Mouse (Mus musculus): Measurements from ENCODE around the gene Acp1. TPM values are rescaled to one million over a fixed set of nuclear protein-coding genes. Genes with fewer than 3 reads are reported as not detected.

Gene Acp1
- 94.4 TPM for polyA plus RNA-seq (2014; fragmentation: Illumina TruSeq; extraction: RNeasy Lipid Tissue Mini Kit (QIAGEN cat#74804))

DNA sequence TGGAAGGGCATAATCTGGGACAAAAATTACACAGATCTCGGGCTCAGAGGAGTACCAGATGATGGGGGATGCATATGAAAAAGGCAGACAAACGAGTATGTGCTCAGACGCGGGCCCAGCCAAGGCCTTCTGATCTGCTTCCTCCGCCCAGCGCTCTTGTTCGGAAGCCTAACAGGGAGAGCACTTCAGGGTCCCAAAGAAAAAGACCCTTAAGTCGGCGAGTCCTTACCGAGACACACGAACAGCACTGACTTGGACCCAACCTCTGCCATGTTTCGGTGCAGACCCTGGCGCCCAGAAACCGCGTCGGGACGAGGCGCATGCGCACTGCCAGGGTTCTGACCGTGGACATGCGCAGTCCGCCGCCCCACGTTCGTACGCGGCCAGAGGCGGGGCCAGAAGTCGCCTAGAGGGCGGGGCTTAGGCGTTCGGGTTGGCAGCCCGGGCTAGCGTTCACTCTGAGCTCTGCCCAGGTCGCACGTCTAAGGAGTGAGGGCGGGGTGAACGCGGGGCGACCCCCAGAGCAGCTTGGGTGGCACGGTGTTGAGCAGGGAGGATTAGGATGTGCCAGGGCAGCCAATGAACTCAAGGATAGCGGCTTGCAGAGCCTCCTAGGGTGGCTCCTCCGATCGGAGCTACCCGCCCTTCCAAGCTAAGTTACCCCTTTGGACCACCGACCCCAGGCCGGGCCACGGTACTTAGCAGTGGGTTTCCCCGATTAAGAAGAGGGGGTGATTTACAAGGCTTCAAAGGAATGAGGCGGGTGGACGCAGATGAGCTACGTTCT, at the start of gene Acp1, which contains the start of gene Sh3yl1:
Acp1 (minus strand) TSS at position 329 of the 787 bp plus-strand sequence.
Sh3yl1 (plus strand) TSS at position 408 of the 787 bp plus-strand sequence.

DNA sequence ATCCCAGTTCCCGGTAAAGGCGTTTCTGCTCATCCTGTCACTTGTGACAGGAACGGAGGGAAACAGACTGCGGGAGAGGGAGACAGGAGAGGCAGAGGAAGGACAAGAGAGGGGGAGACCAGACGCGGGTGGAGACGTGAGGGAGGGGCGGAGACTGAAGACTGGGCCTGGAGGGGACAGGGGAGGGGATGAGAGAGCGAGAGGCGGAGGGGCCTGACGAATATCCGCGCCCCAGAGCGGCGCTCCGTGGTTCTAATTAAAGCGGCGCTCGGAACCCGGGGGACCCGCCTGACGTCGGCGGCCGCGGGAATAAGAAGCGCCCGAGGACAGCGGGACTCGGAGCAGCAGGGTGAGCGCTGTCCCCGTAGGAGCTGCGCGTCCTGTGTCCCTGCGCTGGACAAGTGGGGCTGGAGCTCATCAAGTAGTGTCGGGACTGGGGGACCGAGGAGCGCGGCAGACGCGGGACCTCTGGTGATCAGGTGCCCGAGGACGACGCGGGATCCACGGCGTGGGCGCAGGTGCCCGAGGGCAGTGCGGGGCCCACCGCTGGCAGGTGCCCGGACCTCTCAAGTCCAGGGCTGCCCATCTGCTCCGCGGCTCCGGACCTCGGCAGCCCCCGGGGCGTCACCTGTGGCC, 27.3 kb downstream of the Acp1 start, which contains the start of gene Alkal2:
Alkal2 (plus strand) TSS at position 337 of the 636 bp plus-strand sequence.

Other genes starting within 250 kb of the Acp1 start
- 0.83 TPM for gene Alkal2, start 27.3 kb downstream of the Acp1 start, polyA plus RNA-seq (2014; fragmentation: Illumina TruSeq; extraction: RNeasy Lipid Tissue Mini Kit (QIAGEN cat#74804))
- 10.5 TPM for gene Sh3yl1, start 79 bp upstream of the Acp1 start, polyA plus RNA-seq (2014; fragmentation: Illumina TruSeq; extraction: RNeasy Lipid Tissue Mini Kit (QIAGEN cat#74804))
- gene Fam110c, start 162.3 kb upstream of the Acp1 start, polyA plus RNA-seq (2014; fragmentation: Illumina TruSeq; extraction: RNeasy Lipid Tissue Mini Kit (QIAGEN cat#74804)), result 29.7 TPM